Mouse (Mus musculus) kidney, embryonic 14.5 days (tissue): Measurements from ENCODE around the gene H2-Q6. TPM values are rescaled to one million over a fixed set of nuclear protein-coding genes. Genes with fewer than 3 reads are reported as not detected.
"Not testable (repeated sequence)": the region's sequence is repeated elsewhere in the genome, so short reads cannot be mapped to it uniquely, and the experiment has no call there.

Experiments
- ATAC-seq: fragments of 200-750 bp; cut with Nextera tagmentation; 2 replicates; pipeline ENCODE4 v1.8.0; 2017; ENCODE audit warnings: moderate number of reproducible peaks, mild to moderate bottlenecking, moderate TSS enrichment, moderate library complexity; ENCODE audit not compliant: low FRiP score, low TSS enrichment
- H3K27ac ChIP-seq: fragments of 300-500 bp; sonication (generic); 2 replicates; pipeline ENCODE4 v1.5.1; 2014; ENCODE audit warnings: low read depth, mild to moderate bottlenecking, low read length, moderate library complexity, mixed read lengths
- H3K27me3 ChIP-seq: fragments of 300-500 bp; sonication (generic); 2 replicates; pipeline ENCODE4 v1.6.1; 2014; ENCODE audit warnings: mild to moderate bottlenecking, low read length; ENCODE audit not compliant: control insufficient read depth, insufficient read depth
- H3K36me3 ChIP-seq: fragments of 300-500 bp; sonication (generic); 2 replicates; pipeline ENCODE4 v1.6.1; 2014; ENCODE audit warnings: low read length, mixed read lengths; ENCODE audit not compliant: control insufficient read depth, insufficient read depth
- H3K4me1 ChIP-seq: fragments of 300-500 bp; sonication (generic); 2 replicates; pipeline ENCODE4 v1.6.1; 2014; ENCODE audit warnings: low read length, mixed read lengths; ENCODE audit not compliant: control insufficient read depth, insufficient read depth
- H3K4me2 ChIP-seq: fragments of 300-500 bp; sonication (generic); replicated peaks from 2 replicates; pipeline ENCODE4 v1.6.1; 2014; ENCODE audit warnings: low read depth, mild to moderate bottlenecking, low read length
- H3K4me3 ChIP-seq: fragments of 300-500 bp; sonication (generic); 2 replicates; pipeline ENCODE4 v1.5.1; 2014; ENCODE audit warnings: mild to moderate bottlenecking, low read length
- H3K9ac ChIP-seq: fragments of 300-500 bp; sonication (generic); 2 replicates; pipeline ENCODE4 v1.6.1; 2014; ENCODE audit warnings: low read depth, mild to moderate bottlenecking, low read length, moderate library complexity
- H3K9me3 ChIP-seq: fragments of 300-500 bp; sonication (generic); 2 replicates; pipeline ENCODE4 v1.6.1; 2016; ENCODE audit warnings: low read length; ENCODE audit not compliant: control insufficient read depth
- WGBS: fragments of 180-500 bp; shearing (Covaris S2); extraction: QIAGEN DNeasy Blood & Tissue Kit; methylation state at CpG from one replicate; pipeline ENCODE4 v1.1.7; 2014; 5-methylcytosine and 5-hydroxymethylcytosine counted together
- polyA plus RNA-seq: library from polyadenylated mRNA; unstranded; fragments of >200 nt; fragmentation: Nextera tagmentation; extraction: Ambion mirVana; gene quantifications from 2 replicates; pipeline ENCODE4 v1.2.1, GENCODE M21; 2014

The H2-Q6 gene
- polyA plus RNA-seq, 1 experiment from 2014 or later: 2.8 TPM

DNA sequence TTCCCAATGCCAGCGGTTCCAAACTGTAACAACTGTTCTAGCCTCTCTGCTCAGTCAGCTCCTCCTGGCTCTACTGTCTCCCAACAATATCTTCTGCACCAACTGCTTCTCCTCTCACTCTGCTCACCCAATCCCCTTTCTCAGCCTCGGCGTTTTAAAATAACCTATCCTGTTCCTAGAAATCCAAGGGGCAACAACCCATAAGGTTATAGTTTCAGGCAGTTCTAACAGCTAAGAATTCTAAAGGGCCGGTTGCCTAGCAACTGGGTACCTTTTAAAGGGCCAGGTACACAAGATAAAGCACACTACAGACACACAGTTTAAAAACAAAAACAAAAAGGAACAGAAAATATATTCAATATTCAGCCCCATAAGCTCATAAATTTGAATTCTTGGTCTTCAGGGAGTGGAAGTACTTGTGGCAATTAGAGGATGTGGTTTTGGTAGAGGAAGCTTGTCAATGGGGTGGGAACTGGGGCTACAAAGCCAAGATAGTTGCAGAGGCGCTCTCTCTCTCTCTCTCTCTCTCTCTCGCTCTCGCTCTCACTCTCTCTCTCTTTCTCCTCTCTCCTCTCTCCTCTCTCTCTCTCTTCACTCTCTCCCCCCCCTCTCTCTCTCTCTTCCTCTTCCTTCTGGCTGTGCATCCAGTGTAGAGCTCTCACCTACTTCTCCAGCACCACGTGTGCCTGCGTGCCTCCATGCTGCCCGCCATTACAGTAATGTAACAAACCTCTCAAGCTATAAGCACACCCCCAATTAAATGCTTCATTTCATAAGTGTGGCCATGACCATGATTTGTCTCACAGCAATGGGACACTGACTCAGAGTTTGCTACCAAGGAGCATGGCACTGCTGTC, 9.1 kb upstream of the H2-Q6 start:
- H3K4me2 ChIP-seq, H3K36me3 ChIP-seq, H3K4me1 ChIP-seq, H3K9ac ChIP-seq, H3K27me3 ChIP-seq, H3K27ac ChIP-seq, H3K4me3 ChIP-seq, H3K9me3 ChIP-seq, ATAC-seq: not testable (repeated sequence)
- 76% methylated on average over 3 of the region's 10 CpGs for WGBS

- Histone ChIP-seq H3K9me3 (no peaks in the 10 kb centered on the region), H3K27me3 (no peaks in the 10 kb centered on the region), H3K4me2 (no peak overlapping the region), H3K9ac (no peak overlapping the region), H3K4me3 (no peak overlapping the region), H3K27ac (no peak overlapping the region), H3K36me3 (no peaks in the 10 kb centered on the region), H3K4me1 (no peaks in the 10 kb centered on the region)
- ATAC-seq: no peak
- 56% methylated on average over 7 of the region's 7 CpGs for WGBS
Observed at GRCm38 (mm10) chr17:35418772-35419171, 5.9 kb upstream of the H2-Q6 start.

GRCm38 (mm10) chr17:35419564-35419963, 5.1 kb upstream of the H2-Q6 start:
- not testable (repeated sequence) for H3K4me3 ChIP-seq, ATAC-seq

GRCm38 (mm10) chr17:35420206-35420810, 4.3 kb upstream of the H2-Q6 start:
- H3K9ac ChIP-seq, H3K4me1 ChIP-seq, H3K36me3 ChIP-seq, H3K9me3 ChIP-seq, H3K4me3 ChIP-seq, H3K27ac ChIP-seq, ATAC-seq, H3K4me2 ChIP-seq, H3K27me3 ChIP-seq: not testable (repeated sequence)
- 15% methylated on average over 11 of the region's 11 CpGs for WGBS

More at GRCm38 (mm10) chr17:35419564-35419963, 5.1 kb upstream of the H2-Q6 start:
- H3K4me1 ChIP-seq, H3K27me3 ChIP-seq, H3K4me2 ChIP-seq, H3K9me3 ChIP-seq, H3K9ac ChIP-seq, H3K27ac ChIP-seq, H3K36me3 ChIP-seq: not testable (repeated sequence)
- WGBS: 67% methylated on average over 4 of the region's 4 CpGs

- H3K9ac ChIP-seq, H3K36me3 ChIP-seq, H3K4me1 ChIP-seq, H3K4me3 ChIP-seq, ATAC-seq, H3K27ac ChIP-seq, H3K9me3 ChIP-seq, H3K4me2 ChIP-seq: not testable (repeated sequence)
- H3K27me3 ChIP-seq: peaks cover 17% of the 10 kb centered on the region
- WGBS: 90% methylated on average over 4 of the region's 4 CpGs
Observed at GRCm38 (mm10) chr17:35421331-35421730, 3.3 kb upstream of the H2-Q6 start.

GRCm38 (mm10) chr17:35422360-35422759, 2.3 kb upstream of the H2-Q6 start:
- H3K4me3 ChIP-seq, ATAC-seq, H3K27ac ChIP-seq, H3K36me3 ChIP-seq, H3K4me2 ChIP-seq, H3K9me3 ChIP-seq, H3K4me1 ChIP-seq, H3K9ac ChIP-seq: not testable (repeated sequence)
- 91% methylated on average over 5 of the region's 5 CpGs for WGBS
- H3K27me3 ChIP-seq: peaks cover 17% of the 10 kb centered on the region

DNA sequence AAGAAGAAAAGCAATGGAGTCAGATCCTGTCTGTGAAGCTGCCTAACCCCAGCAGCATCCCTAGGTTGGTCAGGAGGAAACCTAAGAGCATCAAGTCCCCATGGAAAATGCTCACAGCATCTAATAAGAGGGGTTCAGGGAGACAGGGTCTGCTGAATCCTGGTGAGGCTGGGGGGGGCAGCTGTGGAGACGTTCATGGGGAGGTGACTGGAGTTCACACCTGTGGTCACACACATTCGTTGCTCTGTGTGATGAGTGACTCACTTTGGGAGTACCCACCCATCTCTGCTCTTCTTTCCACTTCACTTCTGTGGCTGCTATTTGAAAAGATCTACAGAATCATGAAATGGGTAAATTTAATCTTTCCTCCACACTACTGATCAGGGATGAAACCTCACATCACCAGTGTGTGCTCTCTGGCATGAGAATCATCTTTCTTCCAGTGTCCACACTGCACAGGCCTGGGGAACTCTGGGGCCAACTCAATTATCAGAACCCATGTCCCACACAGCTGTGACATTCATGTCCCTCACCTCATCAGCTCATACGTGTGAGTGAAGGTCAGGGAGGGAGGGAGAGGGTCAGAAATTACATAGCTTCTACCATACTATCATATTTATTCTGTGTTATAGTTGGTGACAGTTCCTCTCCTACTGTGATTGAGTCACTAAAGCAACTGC, 1.4 kb upstream of the H2-Q6 start:
- H3K4me1 ChIP-seq, H3K4me2 ChIP-seq, H3K36me3 ChIP-seq, H3K27ac ChIP-seq, ATAC-seq, H3K9me3 ChIP-seq, H3K9ac ChIP-seq, H3K4me3 ChIP-seq: not testable (repeated sequence)
- 66% methylated on average over 3 of the region's 3 CpGs for WGBS
- peaks cover 17% of the 10 kb centered on the region for H3K27me3 ChIP-seq

DNA sequence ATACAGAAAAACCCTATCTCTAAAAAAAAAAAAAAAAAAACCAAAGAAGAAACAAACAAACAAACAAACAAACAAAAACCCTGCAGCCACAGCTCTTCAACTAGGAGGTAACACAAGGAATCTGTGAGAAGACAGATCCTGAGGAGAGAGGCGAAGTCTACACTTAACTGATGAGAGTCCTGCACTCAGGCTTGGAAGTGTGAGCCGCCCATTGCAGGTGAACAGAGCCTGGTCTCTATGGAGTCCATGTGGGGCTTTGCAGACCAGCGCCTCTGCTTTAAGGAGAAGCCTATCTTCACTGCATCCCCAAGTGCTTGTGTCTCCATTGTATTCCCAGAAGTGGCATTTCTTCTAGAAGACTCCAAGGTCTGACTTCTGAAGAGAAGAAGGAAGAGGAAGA, 544 bp upstream of the H2-Q6 start:
- H3K4me3 ChIP-seq, H3K4me2 ChIP-seq, H3K36me3 ChIP-seq, H3K4me1 ChIP-seq, H3K9me3 ChIP-seq, ATAC-seq, H3K27ac ChIP-seq, H3K9ac ChIP-seq: not testable (repeated sequence)
- 85% methylated on average over 3 of the region's 3 CpGs for WGBS
- peaks cover 17% of the 10 kb centered on the region for H3K27me3 ChIP-seq

- WGBS: 13% methylated on average over 27 of the region's 28 CpGs
- Histone ChIP-seq H3K4me3 (peak overlapping the region; percentile 40; the same call in 1 of the 2 replicates), H3K27me3 (peaks cover 17% of the 10 kb centered on the region), H3K4me2 (peak overlapping the region; percentile 61)
- not testable (repeated sequence) for H3K36me3 ChIP-seq, H3K9me3 ChIP-seq, H3K4me1 ChIP-seq, H3K9ac ChIP-seq, H3K27ac ChIP-seq
- ATAC-seq: peak; percentile 61
Observed at GRCm38 (mm10) chr17:35425474-35425873, 824 bp downstream of the H2-Q6 start.
